Mouse (Mus musculus) left cerebral cortex, postnatal 4 days (tissue): Measurements from ENCODE around the gene Tnnt3. TPM values are rescaled to one million over a fixed set of nuclear protein-coding genes. Genes with fewer than 3 reads are reported as not detected.

Experiments used
- DNase-seq: peaks from one replicate; pipeline ENCODE4 v3.0.0-alpha.2; 2022
- intact Hi-C: fragments of 180-260 bp; cut with DNase I; formaldehyde crosslinking; loops from one replicate; pipeline ENCODE4 v1.15.1; 2025
- total RNA-seq, 2 experiments: library from RNA; stranded (reverse); gene quantifications; 2 replicates each; pipeline ENCODE4 v1.2.3; 2021

The Tnnt3 gene
- total RNA-seq, 2 experiments from 2014 or later: 1.3 TPM; not detected in 1

DNA sequence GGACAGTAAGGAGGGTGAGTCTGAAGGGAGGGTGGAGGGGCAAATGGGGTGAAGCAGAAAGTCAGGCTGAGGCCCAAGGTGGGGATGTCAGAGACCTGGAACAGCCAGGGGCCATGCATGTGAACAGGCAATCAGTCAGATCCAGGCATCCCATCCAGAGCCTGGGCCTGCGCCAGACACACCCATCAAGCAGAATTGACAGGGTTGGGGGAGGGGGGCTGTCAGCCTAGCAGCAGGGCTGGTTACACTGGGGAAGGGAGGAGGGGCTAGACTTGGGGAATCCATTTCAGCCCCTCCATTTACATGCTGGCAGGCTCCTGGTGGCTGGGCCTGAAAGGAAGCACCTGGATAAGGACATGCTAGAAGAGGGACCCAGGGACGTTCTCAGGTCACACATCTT lies 7.3 kb downstream of the Tnnt3 start:
- peak; percentile 26 for DNase-seq
- intact Hi-C loops: no loop called here

DNA sequence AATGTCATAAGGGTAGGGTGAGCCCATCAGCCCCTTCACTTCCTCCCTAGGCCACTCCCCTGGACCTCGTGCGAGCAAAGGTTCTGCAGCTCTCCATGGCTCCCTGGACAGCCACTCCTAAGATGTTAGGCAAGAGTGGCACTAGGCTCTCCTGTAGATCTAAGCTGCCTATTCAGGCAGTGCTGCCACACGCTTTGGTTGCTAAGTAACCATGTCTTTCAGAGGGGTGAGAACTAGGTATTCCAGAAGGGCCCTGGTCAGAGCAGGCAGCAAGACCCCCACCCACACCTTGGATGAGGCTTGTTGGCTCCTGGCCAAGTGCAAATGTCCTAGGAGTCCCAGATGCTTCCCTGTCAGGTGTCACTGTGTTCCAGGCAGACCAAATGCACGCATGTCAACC lies 7.9 kb downstream of the Tnnt3 start:
- DNase-seq: peak; percentile 21
- intact Hi-C loops: no loop called here

DNA sequence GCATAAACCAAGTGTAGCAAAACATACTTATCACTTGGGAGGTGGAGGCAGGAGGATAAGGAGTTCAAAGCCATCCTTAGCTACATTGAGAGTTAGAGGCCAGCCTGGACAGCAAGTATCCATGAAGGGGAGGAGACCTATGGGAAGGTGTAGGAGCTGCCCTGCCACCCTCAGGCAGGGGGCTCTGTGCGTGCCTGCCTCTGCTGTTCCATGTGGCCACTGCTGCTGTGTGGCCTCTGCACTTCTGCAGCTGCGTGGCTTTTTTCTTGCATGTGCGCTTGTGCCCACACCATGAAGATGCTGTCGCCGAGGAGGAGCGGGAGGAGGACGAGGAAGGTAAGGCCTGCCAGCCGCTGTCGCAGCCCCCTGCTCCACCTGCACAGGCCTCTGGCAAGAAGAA lies 8.8 kb downstream of the Tnnt3 start:
- DNase-seq: no peak
- intact Hi-C loops: no loop called here

DNA sequence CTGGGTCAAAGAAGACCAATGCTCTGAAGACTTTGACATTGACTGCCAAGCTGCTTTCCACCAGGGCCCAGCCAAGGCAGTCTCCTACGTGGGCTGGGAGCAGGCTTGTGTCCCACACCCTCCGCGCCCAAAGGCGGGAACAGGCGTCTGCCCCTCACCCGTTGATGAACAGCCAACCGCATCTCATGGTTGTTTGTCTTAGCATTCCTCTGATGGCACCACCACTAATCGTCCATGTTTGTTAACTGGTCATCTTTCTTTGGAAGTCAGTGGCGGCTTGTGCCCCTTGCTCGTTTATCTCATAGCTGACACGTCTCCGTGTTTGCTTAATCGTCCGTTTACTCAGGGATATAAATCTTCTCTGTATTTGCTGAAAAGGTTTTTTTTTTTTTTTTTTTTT lies 10.9 kb downstream of the Tnnt3 start:
- intact Hi-C loops: no loop called here
- no peak for DNase-seq

DNA sequence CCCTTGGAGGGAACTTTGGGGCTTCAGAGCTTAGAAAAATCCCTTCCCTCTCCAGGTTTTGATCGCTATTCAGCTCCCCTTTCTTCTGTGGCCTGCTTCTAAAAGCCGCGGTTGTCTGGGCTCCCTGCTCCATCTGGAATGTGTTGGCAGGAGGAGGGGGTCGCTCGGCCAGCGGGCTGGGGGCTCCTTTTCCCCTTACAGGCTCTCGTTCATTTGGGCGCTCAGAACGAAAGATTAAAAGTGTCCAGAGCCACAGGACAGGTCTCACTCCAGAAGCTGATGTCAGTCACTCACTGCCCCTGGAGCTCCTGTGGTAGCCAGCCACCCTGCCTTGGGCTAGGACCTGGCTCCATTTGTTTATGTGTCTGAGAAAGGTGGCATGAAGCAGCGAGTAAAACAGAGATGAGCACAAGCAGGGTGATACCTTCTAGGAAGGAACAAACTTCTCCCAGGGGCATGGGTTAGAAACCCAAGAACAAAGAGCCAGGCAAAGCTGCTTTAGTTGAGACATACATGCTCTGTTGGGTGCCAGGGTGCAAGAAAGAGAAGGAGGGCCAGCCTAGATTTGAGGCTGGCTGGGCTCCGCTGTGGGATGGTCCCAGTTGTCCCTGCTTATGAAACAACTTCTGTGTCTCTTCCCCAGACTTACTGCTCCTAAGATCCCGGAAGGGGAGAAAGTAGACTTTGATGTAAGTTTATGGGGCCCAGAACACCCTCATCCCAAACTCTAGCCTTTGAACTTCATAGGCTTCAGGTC lies 11.6 kb downstream of the Tnnt3 start:
- peak; percentile 46 for DNase-seq
- intact Hi-C loops: no loop called here

DNA sequence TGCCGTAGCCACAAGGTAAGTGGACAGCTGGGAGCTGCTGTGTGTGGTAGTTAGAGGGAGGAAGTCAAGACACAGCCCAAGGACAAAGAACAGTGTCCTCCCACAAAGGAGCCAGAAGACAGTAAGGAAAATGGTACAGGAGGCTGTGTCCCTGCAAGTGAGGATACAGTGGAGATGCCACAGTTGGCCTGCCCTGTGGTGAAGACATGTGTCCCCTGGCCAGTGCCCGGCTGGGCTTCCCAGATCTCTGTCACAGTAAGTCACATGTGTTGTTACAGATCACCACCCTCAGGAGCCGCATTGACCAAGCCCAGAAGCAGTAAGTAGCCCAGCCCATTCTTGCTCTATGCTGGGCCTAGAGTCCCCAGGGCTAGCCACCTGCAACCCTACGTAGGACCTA lies 15.4 kb downstream of the Tnnt3 start:
- intact Hi-C loops: no loop called here

DNA sequence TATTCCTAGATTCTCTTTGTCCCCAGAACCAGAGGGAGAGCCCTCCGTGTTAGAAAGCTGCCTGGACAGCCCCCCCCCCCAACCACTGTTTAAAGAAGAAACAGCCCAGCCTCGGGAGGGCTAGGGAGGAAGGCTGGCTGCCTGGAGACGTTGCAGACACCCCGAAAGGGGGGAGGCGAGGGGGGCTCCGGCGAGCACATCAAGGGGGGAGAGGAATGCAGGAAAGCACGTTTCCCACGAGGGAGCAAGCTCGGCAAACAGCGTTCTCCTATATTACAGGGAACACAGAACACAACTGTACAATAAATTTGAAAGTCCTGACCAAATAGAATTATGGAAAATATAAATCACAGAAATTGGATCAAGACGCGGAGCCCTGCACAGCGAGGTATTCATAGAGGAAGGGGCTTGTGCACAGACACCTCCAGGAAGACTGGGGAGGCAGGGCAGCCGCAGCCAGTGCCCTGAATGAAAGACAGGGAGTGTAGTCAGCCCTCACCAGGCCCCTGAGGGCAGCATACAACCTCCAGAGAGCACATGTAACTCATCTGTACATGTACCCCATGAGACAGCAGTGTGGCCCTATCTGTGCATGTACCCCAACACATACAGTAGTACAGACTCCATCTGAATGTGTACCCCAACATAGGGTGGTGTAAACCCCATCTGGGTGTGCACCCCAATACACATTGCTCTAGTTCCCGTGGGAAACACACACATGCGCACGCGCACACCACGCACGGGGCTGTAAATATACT lies 17.8 kb downstream of the Tnnt3 start:
- DNase-seq: peak; percentile 21
- intact Hi-C loops: no loop called here

More for the DNA sequence above, 15.4 kb downstream of the Tnnt3 start:
- no peak for DNase-seq

DNA sequence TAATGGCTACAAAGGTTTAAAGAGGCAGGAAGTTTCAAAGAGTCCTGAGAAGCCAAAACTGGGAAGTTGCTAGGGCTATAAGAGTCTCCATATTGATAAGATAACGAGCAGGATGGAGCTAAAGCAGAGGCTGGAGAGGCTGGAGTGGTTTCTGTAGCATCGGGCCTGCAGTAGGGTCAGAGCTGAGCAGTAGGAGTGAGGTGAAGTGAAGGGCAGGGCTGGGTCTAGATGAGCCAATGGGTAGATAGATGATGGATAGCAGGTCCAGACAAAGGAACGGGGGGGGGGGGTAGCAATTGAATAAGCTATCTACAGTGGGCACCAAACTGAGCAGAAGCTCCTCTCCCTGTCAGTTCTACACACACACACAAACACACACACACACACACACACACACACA lies 18.9 kb downstream of the Tnnt3 start:
- intact Hi-C loops: no loop called here
- no peak for DNase-seq

DNA sequence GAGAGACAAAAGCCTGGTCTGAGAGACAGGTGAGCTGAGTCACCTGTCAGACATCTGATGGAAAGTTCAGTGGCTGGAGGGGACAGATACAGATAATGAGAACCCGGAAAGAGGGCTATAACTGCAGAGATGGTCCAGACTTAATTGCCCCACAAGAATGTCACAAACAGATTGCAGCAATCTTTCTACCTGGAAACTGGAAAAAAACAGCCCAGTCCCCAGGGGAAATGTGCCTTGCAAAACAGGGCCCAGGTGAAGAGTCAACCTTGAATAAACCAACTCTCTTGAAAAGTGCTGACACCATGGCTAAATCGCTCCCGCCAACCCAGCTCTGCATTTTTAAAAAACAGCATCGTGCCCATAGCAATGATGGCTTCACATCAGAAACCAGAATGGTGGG lies 21.7 kb downstream of the Tnnt3 start:
- intact Hi-C loops: no loop called here
- no peak for DNase-seq

DNA sequence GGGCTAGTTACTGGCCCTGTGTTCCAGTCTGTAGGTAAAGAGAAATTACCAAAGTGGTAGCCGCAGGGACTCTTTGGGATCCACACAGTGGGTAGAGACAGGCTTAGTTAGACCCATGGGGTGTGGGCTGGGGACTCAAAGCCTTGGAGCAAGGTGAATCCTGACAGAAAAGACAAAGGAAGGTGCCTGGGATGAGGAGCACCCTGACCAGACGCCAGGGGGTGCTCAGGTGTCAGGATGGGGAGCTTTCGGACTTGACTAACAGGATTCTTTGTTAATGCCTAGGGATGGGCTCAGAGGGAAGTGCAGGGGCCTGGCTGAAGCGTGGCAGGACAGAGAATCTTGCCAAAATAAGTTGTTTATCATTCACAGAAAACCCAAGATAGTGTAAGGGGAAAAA lies 23.7 kb downstream of the Tnnt3 start:
- intact Hi-C loops: no loop called here

DNA sequence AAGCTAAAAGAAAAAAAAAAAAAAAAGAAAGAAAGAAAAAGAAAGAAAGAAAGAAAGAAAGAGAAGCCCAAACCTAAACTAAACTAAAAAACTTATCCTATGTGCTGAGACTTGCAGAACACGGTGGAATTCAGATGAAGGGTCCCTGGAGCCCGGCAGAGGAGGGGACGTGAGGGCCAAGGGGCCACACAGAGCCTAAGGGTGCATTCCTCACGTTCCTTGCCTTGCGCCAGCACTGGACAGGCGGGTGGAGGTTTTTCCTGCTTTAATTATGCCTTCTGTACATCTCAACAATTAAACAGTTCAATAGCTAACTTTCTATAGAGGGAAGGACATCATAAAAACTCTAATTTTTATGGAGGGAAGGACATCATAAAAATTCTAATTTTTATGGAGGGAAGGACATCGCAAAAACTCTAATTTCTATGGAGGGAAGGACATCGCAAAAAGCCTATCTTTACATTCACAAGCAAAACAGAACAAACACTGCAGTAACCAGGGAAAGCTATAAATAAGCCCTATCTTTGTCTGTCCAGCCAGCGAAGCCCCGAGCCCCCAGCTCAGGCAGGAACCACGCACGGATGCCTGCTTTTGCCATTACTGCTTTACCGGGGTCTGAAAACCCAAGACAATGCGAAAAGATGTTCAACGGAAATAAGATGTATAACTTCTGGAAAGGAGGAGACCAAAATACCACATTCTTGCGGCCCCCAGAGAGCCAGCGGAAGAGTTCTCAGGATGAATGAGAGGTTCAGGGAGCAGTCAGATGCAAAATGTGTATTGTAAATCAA lies 24.8 kb downstream of the Tnnt3 start:
- DNase-seq: no peak
- intact Hi-C loops: no loop called here

More for the DNA sequence above, 23.7 kb downstream of the Tnnt3 start:
- no peak for DNase-seq

DNA sequence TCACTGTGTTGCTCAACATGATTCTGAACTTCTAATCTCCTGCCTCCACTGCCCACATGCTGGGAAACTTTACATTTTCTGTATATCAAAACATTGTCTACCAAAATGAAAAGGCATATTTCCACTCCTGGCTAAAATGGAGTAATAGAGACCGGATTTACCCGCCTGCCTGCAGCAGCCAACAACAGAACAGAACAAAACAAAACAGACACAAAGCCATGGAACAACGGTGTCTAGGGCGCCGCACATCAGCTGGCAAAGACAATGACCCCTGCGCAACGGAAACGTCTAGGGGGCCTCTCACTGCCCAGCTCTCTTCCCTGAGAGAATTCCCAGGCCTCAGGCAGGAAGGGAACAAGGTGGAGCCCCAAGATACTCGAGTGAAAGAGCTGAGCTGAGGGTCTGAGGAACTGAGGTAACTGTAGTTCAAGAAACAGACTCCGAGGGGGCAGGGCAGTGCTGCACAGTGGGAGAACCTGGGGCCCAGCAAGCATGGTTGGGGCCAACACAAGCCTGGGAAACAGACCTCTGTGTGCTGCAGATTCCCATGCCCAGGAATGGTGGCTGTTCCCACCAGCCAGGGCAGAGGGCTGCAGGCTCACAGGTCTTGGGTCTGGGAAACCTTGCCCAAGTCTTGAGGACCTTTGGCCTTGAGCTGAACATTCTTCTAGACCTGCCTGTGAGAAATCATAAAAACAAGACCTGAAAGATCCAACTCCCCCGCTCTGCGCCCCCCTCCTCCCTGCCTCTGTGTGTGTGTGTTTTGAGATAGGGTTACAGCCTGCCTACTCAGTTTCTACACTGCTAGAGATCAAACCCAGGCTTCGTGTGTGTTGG lies 26.9 kb downstream of the Tnnt3 start:
- intact Hi-C loops: no loop called here
- DNase-seq: no peak

DNA sequence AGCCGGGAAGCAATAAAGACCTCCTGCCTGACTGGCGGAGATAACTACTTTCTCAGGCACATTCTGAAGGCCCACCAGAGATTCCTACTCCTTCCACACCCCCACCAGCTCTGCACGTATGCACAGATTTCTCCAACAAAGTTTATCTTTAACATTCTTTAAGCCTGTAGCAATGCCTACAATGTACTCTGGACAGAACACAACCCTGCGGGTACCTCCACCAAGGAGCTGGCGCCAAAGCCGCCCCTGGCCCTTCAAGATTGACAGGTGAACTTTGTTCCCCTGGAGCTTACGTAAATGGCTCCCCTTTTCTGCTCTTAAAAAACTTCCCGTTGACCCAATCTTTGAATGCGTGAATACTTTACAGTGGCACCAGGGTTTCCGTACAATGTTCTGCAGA lies 30.7 kb downstream of the Tnnt3 start:
- no peak for DNase-seq
- intact Hi-C loops: no loop called here

DNA sequence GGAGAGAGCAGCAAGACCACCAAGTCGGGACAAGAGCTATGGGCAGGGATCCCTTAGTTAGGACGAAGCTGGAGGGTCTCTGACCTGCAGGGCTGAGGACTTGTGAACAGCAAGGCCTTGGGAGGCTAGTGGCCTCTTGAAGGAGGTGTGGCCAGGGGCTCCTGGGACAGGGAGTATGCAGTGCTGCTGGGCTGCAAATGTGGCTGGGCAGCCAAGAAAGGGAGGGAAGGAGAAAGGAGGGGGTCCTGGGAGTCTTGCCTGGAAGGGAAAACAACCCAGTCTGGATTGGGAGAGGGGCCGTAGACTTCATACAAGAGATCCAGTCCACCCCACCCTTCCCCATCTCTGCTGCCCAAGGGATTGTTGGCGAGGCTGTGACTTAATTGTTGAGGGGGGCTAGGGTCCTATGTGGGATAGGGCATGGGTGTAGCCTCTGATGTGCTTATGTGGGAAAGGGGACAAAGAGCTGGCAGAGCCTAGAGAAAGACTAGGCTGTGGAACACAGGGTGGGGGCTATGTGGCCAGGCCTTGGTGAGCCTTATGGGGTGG lies 33.4 kb downstream of the Tnnt3 start:
- DNase-seq: no peak
- intact Hi-C loops: no loop called here

DNA sequence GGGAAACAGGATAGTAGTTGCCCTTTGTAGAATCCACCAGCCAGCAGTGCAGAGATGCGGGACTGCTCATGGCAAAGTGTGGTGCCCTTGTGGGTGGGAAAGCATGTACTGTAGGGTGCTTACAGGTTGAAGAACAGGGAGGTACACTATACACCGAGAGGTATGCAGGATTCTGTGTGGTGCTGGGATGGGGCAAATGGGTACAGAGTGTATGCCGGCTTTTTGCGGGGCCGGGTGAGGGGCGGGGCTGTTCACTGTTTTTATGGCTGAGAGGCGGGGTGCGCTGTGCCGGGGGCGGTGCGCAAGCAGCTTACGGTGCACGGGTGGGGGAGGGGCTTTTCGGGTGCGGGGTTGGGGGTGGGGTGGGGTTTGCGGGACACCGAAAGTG lies 34.0 kb downstream of the Tnnt3 start, which contains the start of gene Mrpl23:
TSS of gene Mrpl23 (plus strand) at position 16 of the 388 bp plus-strand sequence.
- intact Hi-C loops: no loop called here
- no peak for DNase-seq

DNA sequence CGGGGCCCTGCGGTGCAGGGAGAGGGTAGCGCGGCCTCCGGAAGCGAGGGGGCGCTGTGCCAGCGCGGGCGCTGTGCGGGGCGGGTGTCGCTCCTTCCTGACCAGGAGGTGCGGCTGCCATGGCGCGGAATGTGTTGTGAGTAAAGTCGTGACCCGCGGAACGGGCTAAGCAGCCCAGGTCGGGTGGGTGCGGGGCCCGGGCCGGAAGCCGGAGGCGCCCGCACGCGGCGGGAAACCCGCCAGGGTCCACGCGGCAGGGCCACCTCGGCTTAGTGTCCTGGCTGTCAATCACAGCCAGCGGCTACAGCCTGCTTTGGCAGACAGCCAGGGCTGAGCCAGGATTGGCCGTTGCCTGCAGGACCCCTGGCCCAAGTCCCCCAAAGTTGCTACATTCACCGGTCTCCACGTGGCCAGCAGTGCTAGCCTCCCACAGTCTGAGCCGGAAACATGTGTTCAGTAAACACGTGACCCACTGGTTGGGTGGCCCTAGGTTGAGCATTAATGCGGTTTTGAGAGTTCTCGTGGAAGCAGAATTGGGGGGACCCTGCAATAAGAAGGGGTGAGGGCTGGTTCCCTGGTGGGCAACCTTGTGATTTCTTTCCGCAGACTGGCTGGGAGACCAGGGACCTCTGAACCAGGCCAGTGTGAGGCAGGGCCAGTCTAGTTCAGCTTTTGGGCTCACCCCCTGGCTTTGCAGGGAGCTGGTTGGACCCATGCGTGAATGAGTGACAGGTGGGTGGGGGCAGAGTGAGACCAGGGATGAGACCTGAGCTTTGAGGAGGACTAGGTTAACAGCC lies 34.6 kb downstream of the Tnnt3 start:
- intact Hi-C loops: no loop called here
- peak; percentile 86 for DNase-seq

DNA sequence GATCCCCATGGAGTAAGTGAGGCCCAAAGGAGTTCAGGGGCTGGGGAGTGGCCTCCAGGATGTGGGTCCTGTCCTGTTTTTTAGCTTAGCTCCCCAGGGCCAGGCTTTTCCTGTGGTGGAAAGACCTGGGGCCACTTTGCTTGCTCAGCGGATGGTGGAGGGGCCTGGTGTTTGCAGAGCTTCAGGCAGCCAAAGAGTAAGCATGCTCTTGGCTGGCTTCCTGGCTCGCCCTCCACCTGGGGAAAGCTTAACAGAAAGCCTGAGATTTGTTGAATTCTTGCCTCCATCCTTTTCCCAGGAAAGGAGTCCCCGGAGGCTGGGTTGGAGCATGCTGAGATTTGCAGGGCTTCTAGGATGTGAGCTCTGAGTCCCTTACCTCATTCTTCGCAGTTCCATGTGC lies 36.5 kb downstream of the Tnnt3 start:
- no peak for DNase-seq
- intact Hi-C loops: loop anchor here (5.0 kb wide), 1 partner anchor 137 kb away; no protein-coding TSS in a partner anchor

DNA sequence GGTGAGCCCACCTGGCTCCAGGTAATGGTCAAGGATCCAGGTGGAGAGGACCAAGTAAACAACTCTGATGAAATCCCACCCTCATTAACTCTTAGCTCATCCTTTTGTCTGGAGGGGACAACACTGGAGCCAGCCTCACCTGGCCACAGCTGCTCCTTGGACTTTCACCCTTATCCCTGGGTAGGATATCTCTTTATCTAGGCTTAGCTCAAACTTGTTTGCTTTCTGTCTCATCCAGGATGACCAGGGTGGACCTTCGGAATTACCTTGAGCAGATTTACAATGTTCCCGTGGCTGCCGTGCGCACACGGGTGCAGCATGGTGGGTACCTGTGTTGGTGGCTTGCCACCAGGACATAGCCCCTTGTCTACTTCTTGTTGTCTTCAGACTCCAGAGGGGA lies 37.2 kb downstream of the Tnnt3 start:
- no peak for DNase-seq

DNA sequence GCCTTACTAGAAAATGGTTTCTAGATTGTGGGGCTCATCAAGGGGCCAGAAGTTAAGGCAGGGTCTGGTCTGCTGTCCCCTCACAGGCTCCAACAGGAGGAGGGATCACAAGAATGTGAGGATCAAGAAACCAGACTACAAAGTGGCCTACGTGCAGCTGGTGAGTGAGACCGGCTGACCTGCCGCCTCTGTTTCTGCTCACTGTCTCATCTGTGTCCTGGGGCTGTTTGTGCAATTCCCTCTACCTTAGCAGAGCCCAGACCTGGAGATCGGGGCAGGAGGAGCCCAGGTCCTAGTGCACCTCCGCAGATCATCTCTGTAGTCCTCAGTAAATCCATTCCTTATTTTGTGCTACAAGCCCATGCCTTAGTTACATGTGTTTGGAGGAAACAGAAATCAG lies 38.5 kb downstream of the Tnnt3 start:
- DNase-seq: no peak
- intact Hi-C loops: loop anchor here (5.0 kb wide), 1 partner anchor 135 kb away; no protein-coding TSS in a partner anchor

More for the DNA sequence above, 37.2 kb downstream of the Tnnt3 start:
- intact Hi-C loops: loop anchor here (5.0 kb wide), 1 partner anchor 136 kb away; no protein-coding TSS in a partner anchor
